Mouse (Mus musculus) forebrain, embryonic 12.5 days (tissue): ENCODE measurements at regions not wholly inside any gene's neighbourhood (a gene's known extent, or its start where the extent isn't known, plus 50 kb on each side); places are given as distances from the start of the nearest gene placed in this dataset.
A peak's percentile ranks its signal among the peaks of the same experiment; 100 is the strongest.

Experiments
- ATAC-seq: fragments of 200-750 bp; cut with Nextera tagmentation; 2 replicates; pipeline ENCODE4 v1.8.0; 2017; ENCODE audit warnings: moderate TSS enrichment; ENCODE audit not compliant: low FRiP score
- H3K27ac ChIP-seq: fragments of 300-500 bp; sonication (generic); 2 replicates; pipeline ENCODE4 v1.5.1; 2016; ENCODE audit warnings: mild to moderate bottlenecking
- H3K27me3 ChIP-seq: fragments of 300-500 bp; sonication (generic); 2 replicates; pipeline ENCODE4 v1.6.1; 2016; ENCODE audit warnings: mild to moderate bottlenecking
- H3K36me3 ChIP-seq: fragments of 300-500 bp; sonication (generic); replicated peaks from 2 replicates; pipeline ENCODE4 v1.6.1; 2016; ENCODE audit warnings: mild to moderate bottlenecking
- H3K4me1 ChIP-seq: fragments of 300-500 bp; sonication (generic); 2 replicates; pipeline ENCODE4 v1.6.1; 2016
- H3K4me2 ChIP-seq: fragments of 300-500 bp; sonication (generic); 2 replicates; pipeline ENCODE4 v1.6.1; 2016; ENCODE audit warnings: mild to moderate bottlenecking, moderate library complexity
- H3K4me3 ChIP-seq: fragments of 300-500 bp; sonication (generic); replicated peaks from 2 replicates; pipeline ENCODE4 v1.5.1; 2016; ENCODE audit warnings: mild to moderate bottlenecking
- H3K9ac ChIP-seq: fragments of 300-500 bp; sonication (generic); 2 replicates; pipeline ENCODE4 v1.6.1; 2016; ENCODE audit warnings: mild to moderate bottlenecking
- H3K9me3 ChIP-seq: fragments of 300-500 bp; sonication (generic); 2 replicates; pipeline ENCODE4 v1.6.1; 2016
- WGBS: fragments of 180-500 bp; shearing (Covaris S2); methylation state at CpG from one replicate; pipeline ENCODE4 v1.1.7; 2016; 5-methylcytosine and 5-hydroxymethylcytosine counted together

DNA sequence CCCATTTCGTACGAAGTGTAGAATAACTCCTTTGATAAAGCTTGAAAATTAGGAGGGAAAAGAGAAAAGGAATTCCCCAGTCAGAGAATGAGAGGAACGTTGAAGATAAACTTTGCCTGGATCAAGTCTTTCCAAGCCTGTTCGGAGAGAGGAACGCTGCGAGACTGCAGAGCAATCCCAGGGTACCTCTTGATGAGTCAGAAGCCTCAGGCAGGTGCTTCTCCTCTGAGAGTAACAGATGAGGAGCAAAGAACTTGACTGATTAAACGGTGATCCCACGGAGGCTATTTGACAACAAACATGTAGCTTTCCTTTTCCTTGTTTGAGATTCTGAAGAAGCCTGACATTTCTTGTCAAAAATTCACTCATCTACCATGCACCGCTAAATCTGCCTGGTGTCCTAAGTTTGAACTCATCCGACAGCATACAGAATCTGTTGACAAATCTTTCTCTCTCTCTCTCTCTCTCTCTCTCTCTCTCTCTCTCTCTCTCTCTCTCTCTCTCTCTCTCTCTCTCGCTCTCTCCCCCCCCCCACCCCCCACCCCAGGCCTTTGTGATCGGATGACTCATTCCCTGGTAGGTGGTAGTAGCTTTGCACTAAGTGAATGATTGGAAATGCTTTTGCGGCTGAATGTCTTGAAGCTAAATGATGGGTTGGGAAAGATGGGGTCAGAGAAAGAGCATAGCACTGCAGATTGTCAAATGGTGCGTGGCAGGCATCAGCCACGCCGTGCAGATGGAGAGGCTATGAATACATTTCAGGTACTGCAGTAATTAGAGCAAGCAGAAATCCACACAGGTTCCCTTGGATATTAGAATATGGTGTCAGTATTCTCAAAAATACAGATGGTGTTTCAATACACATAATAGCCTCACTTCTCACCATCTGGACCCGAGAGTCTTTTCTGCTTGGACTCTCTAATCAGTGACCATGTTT, 496.1 kb upstream of the Atp2b1 start:
- Histone ChIP-seq H3K27me3 (no peaks in the 10 kb centered on the region), H3K4me2 (no peak overlapping the region), H3K4me3 (no peak overlapping the region), H3K9ac (no peak overlapping the region), H3K36me3 (no peaks in the 10 kb centered on the region), H3K27ac (no peak overlapping the region), H3K4me1 (no peaks in the 10 kb centered on the region), H3K9me3 (no peaks in the 10 kb centered on the region)
- ATAC-seq = peak; percentile 86
- WGBS = 67% methylated on average over 16 of the region's 17 CpGs

DNA sequence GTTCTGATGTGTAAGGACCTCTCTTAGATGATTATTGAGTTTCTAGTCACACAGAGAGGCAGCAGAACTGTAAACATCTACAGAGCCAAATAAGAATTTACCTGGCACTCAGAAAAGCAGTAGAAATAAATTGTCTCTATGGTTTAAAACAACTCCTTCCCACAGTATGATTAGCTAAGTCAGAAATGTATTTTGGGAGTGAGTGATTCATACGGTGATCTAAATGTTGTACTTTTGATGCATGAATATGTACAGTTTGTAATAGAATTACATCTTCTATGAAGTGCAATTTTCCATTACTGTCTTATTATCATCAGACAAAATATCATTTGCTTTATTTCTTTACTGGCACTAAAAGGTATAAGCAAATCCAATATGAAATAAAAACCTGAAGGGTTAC, 489.8 kb upstream of the Atp2b1 start:
- no peaks in the 10 kb centered on the region for H3K27me3 ChIP-seq
- no peak for ATAC-seq
- 95% methylated on average over 1 of the region's 1 CpGs for WGBS
- no peak overlapping the region for H3K9ac ChIP-seq
- H3K9me3 ChIP-seq = no peaks in the 10 kb centered on the region
- H3K4me1 ChIP-seq = no peaks in the 10 kb centered on the region
- no peaks in the 10 kb centered on the region for H3K36me3 ChIP-seq
- no peak overlapping the region for H3K4me2 ChIP-seq
- no peak overlapping the region for H3K27ac ChIP-seq
- no peak overlapping the region for H3K4me3 ChIP-seq

DNA sequence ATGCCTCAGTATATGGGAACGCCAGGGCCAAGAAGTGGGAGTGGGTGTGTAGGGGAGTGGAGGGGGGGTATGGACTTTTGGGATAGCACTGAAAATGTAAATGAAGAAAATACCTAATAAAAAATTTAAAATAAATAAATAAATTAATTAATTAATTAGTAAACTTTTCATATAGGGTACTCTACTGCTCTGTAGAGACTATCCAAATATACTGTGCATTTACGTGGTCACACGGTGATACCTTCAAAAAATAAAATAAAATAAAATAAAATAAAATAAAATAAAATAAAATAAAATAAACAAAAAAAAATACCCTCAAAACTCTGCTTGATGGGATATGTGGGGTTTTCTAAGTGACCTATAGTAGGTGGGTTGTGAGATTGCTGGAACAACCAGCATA, 479.2 kb upstream of the Atp2b1 start:
- no peaks in the 10 kb centered on the region for H3K4me1 ChIP-seq
- H3K27me3 ChIP-seq = no peaks in the 10 kb centered on the region
- H3K9me3 ChIP-seq = no peaks in the 10 kb centered on the region
- no peak overlapping the region for H3K4me3 ChIP-seq
- H3K27ac ChIP-seq = no peak overlapping the region
- whole genome bisulfite sequencing = 91% methylated on average over 3 of the region's 3 CpGs
- no peak overlapping the region for H3K9ac ChIP-seq
- H3K4me2 ChIP-seq = no peak overlapping the region
- ATAC-seq = peak; percentile 36; the same call in 1 of the 2 replicates
- no peaks in the 10 kb centered on the region for H3K36me3 ChIP-seq

DNA sequence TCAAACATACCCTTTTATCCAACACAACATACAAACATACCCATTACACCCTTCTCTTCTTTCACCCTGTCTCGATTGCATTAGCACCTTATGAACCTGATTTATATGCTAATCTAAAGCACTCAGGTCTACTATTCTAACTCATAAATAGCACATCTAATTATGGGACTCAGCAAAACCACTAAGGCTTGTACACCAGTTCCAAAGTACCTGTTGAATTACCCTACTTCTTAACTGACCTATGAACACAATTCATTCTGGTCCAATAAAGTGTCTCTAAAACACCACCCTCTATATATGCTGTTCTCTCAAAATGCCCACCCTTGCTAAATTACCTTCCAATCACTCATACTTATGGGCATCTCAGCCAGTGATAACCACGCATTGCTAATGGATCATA, 452.7 kb upstream of the Atp2b1 start:
- 84% methylated on average over 2 of the region's 2 CpGs for WGBS
- no peaks in the 10 kb centered on the region for H3K27me3 ChIP-seq
- ATAC-seq = no peak

DNA sequence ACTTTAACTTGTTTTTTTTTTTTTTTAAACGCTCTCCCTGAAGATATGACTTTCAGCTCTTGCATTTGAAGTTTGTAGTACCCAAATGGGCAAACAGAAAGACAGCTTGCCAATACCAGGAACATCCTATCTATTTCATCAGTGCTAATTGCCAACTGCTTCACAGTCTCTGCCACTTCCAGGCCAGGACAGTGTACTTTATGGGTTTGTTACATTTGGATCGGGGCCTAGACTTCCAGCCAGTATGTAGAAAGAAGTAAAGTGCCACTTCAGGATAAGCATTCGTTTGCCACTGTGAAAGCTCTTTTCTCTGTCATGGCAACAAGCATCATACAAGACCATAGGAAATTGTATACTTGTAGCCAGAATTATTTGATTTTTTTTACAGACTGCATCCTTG, 439.6 kb upstream of the Atp2b1 start:
- 85% methylated on average over 3 of the region's 3 CpGs for WGBS
- H3K4me3 ChIP-seq = no peak overlapping the region
- ATAC-seq = no peak

More for the DNA sequence above, 452.7 kb upstream of the Atp2b1 start:
- H3K36me3 ChIP-seq = no peaks in the 10 kb centered on the region
- H3K9ac ChIP-seq = no peak overlapping the region
- H3K4me3 ChIP-seq = no peak overlapping the region
- no peak overlapping the region for H3K27ac ChIP-seq
- H3K4me1 ChIP-seq = no peaks in the 10 kb centered on the region
- H3K4me2 ChIP-seq = no peak overlapping the region
- no peaks in the 10 kb centered on the region for H3K9me3 ChIP-seq

DNA sequence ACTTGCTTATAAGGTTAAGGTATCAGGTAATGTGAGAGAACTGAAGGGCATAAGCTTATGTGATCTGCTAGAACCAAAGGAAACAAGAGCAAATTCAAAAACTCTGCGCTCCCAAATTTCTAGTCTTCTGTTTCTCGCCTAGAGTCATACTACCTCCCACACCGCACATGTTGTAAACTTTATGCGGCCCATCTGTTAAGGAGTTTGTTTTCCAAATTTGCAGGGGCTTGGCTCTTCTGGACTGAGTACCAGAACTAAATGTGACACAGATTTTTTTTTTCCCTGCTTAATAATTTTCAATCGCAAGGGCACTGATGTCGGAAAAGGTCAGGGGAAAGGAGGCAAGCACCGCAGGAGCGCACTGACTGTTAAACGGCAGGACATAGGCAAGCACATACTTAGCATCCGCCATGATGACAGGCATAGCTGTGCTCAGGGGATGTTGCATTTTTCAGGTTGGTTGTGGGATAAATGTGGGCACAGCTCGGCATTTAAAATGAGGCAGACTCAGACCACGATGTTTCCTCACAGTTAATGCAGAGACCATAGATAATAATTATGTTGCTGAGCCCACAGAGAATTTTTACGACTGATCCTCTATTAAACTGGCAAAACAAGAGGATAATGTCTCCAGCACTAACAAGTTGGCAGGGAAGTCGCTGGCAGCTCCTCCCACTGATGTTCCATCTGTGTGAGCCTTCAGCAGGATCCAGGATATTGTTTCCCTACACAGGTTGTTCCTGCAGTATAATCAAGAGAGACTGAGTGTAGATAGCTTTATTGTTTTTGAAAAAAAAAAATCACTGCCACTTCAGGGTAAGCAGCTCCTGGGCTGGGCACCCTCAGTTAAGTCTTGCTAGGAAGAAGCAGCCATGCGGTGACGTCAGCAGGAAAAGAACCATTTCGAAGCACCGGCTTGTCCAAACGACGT, 428.2 kb upstream of the Atp2b1 start:
- no peak overlapping the region for H3K9ac ChIP-seq
- H3K9me3 ChIP-seq = no peaks in the 10 kb centered on the region
- ATAC-seq = no peak
- no peaks in the 10 kb centered on the region for H3K4me1 ChIP-seq
- no peaks in the 10 kb centered on the region for H3K36me3 ChIP-seq
- no peak overlapping the region for H3K4me2 ChIP-seq
- WGBS = 86% methylated on average over 20 of the region's 20 CpGs
- no peak overlapping the region for H3K27ac ChIP-seq
- no peaks in the 10 kb centered on the region for H3K27me3 ChIP-seq
- H3K4me3 ChIP-seq = no peak overlapping the region

More for the DNA sequence above, 439.6 kb upstream of the Atp2b1 start:
- no peaks in the 10 kb centered on the region for H3K36me3 ChIP-seq
- no peaks in the 10 kb centered on the region for H3K27me3 ChIP-seq
- no peak overlapping the region for H3K9ac ChIP-seq
- no peaks in the 10 kb centered on the region for H3K4me1 ChIP-seq
- H3K9me3 ChIP-seq = no peaks in the 10 kb centered on the region
- H3K4me2 ChIP-seq = no peak overlapping the region
- no peak overlapping the region for H3K27ac ChIP-seq

DNA sequence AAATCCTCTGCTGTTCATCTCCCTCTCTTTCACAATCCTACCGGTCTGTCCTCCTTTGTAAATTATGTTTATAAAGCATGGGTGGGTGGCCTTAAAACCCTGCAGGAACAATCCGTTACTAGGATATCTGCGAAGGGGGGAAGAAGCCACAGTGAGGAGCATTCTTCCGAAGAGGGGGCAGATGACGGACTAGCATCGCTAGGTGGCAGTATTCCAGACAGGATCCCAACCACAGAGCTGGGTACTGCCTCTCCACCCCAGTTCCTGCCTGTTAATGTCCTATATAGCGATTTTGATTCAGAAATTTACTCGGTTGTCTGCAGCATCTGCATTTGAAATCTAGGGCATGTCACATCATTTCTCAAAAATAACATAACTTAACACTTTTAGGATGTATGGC, 419.9 kb upstream of the Atp2b1 start:
- no peaks in the 10 kb centered on the region for H3K36me3 ChIP-seq
- no peaks in the 10 kb centered on the region for H3K4me1 ChIP-seq
- H3K9me3 ChIP-seq = no peaks in the 10 kb centered on the region
- H3K4me2 ChIP-seq = no peak overlapping the region
- H3K27ac ChIP-seq = no peak overlapping the region
- ATAC-seq = peak; percentile 84
- no peak overlapping the region for H3K4me3 ChIP-seq
- 13% methylated on average over 8 of the region's 8 CpGs for WGBS
- no peak overlapping the region for H3K9ac ChIP-seq
- H3K27me3 ChIP-seq = no peaks in the 10 kb centered on the region

- Histone ChIP-seq H3K27ac (no peak overlapping the region), H3K27me3 (no peaks in the 10 kb centered on the region), H3K9me3 (no peaks in the 10 kb centered on the region), H3K36me3 (no peaks in the 10 kb centered on the region), H3K4me3 (no peak overlapping the region), H3K4me2 (no peak overlapping the region), H3K9ac (no peak overlapping the region), H3K4me1 (no peaks in the 10 kb centered on the region)
- 85% methylated on average over 4 of the region's 4 CpGs for WGBS
- no peak for ATAC-seq
Measured at GRCm38 (mm10) chr10:98496254-98496653, 418.0 kb upstream of the Atp2b1 start.

DNA sequence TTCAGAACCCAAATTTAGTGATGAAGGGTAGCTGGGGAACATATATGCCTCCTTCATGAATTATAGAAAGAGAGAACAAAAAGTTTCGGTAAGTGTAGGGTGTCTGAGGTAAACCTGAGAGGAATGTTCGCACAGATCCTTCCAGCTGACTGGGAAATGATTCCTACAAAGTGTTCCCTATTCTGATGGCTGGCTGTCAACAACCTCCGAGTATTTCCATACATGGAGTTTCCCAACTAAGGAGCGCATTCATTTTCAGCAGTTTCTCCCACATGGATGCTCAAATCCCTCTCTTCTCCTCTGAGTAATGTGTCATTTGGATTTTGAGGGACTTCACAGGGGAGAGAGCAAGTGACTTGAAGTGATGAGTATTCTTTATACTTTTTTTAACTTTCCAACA, 413.9 kb upstream of the Atp2b1 start:
- Histone ChIP-seq H3K4me3 (no peak overlapping the region), H3K27ac (no peak overlapping the region), H3K27me3 (no peaks in the 10 kb centered on the region), H3K4me2 (no peak overlapping the region), H3K4me1 (no peaks in the 10 kb centered on the region), H3K36me3 (no peaks in the 10 kb centered on the region), H3K9ac (no peak overlapping the region), H3K9me3 (no peaks in the 10 kb centered on the region)
- ATAC-seq = no peak
- WGBS = 92% methylated on average over 4 of the region's 4 CpGs

DNA sequence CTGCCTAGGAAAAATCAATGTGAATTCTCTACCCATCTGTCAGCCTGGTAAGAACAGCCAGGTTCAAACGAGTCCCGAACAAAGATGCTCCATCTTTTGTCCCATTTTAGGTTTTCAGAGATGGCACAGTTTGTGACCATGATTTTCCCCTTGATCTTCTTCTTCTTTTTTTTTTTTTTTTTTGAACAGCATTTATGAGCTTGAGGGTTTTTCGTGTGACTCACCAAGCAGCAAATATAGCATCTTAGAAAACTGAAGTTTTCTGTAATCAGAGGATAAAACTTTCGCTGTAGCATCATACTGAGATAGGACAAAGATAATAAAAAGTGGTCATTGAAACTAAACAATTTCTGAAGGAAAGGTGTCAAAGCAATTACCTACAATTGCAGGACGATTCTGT, 412.6 kb upstream of the Atp2b1 start:
- Histone ChIP-seq H3K9me3 (no peaks in the 10 kb centered on the region), H3K4me3 (no peak overlapping the region), H3K9ac (no peak overlapping the region), H3K36me3 (no peaks in the 10 kb centered on the region), H3K4me1 (no peaks in the 10 kb centered on the region), H3K27ac (no peak overlapping the region), H3K27me3 (no peaks in the 10 kb centered on the region), H3K4me2 (no peak overlapping the region)
- ATAC-seq = no peak
- 81% methylated on average over 5 of the region's 5 CpGs for WGBS

DNA sequence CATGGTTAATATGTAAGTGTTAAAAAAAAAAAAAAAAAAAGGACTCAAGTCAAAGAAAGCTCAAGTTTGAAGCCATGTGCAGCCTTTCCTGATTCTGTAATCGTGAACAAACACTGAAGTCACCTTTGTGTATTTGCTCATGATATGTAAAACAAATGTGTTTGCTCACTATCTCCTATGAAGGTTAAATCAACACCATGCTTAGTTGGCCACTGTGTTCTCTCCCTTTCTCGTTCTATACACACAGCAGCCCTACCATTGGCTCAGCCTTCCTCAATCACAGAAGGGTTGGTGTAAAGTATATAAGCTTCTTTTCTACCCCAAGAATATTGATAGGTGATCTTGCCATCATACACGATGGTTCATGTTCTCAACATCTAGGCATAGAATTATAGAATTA, 409.7 kb upstream of the Atp2b1 start:
- Histone ChIP-seq H3K27ac (no peak overlapping the region), H3K9ac (no peak overlapping the region), H3K36me3 (no peaks in the 10 kb centered on the region), H3K27me3 (no peaks in the 10 kb centered on the region), H3K9me3 (no peaks in the 10 kb centered on the region), H3K4me3 (no peak overlapping the region), H3K4me2 (no peak overlapping the region), H3K4me1 (no peaks in the 10 kb centered on the region)
- 88% methylated on average over 3 of the region's 3 CpGs for WGBS
- ATAC-seq = no peak

DNA sequence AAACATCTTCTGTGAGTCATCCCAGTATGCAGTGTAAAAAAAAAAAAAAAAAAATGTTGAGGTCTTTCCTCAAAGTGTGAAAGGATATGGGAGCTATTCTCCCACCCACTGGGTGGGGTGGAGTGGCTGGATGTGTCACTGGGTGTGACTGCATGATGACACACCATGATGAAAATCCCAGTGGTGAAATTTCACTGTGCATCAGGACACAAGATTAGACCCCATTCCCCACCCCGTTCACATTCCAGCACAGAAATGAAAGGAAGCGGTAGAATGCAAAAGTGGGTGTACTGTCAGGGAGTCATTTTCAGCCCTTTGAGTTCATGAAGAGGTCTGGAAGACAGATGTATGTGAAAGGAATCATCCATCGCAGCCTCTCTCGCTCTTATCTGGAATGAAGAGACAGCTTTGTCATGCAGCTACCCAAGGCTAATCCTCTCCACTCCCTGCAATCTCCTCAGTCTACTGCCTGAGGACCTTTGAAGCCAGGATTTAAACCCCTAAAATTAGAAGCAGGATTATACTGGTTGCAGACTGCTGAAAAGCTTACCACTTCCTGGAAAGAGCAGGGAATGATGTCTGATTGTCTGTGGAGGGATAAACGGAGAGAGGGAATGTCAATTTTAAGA, 405.6 kb upstream of the Atp2b1 start:
- Histone ChIP-seq H3K36me3 (no peaks in the 10 kb centered on the region), H3K4me1 (no peaks in the 10 kb centered on the region), H3K9me3 (no peaks in the 10 kb centered on the region), H3K4me2 (no peak overlapping the region), H3K4me3 (no peak overlapping the region), H3K27ac (no peak overlapping the region), H3K27me3 (no peaks in the 10 kb centered on the region), H3K9ac (no peak overlapping the region)
- 37% methylated on average over 5 of the region's 5 CpGs for WGBS
- ATAC-seq = no peak
